Mouse (Mus musculus) cortical plate, adult 2 months (tissue): ENCODE measurements around the gene Arpc1b.

Source experiments
- CTCF ChIP-seq: fragments of 200-500 bp; IDR thresholded peaks from 2 replicates; pipeline ENCODE4 v1.5.1; 2011; ENCODE audit warnings: mild to moderate bottlenecking, control low read depth, low read length; ENCODE audit not compliant: insufficient read depth; ENCODE audit errors: extremely low read depth
- POLR2A ChIP-seq: fragments of 200-500 bp; IDR thresholded peaks from 2 replicates; pipeline ENCODE4 v1.6.1; 2011; ENCODE audit warnings: mild to moderate bottlenecking, low read length, control low read depth; ENCODE audit not compliant: insufficient read depth; ENCODE audit errors: extremely low read depth

DNA sequence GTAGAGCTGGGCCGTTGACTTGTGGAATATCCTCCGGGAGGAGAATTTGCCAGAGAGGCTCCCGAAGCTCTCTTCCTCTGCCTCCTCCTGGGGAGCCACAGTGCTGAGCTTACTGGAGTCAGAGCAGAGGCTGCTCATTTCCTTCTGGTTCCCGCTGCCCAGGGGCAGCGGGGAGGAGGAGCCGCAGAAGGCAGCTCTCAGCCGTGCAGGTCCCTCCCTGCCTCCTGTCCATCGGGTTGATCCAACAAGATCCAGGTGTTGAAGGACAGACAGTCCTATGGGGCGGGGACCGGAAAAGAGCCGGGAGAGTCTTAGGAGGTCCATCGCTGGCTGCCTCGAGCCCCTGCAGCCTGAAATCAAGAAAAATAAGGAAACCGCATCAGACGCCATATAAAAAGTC is 51.2 kb downstream of the Arpc1b start:
- TF ChIP-seq POLR2A (no peak), CTCF (no peak)
